Mouse (Mus musculus) midbrain, postnatal 0 days (tissue): Measurements from ENCODE around the gene Rnf182. TPM values are rescaled to one million over a fixed set of nuclear protein-coding genes. Genes with fewer than 3 reads are reported as not detected.

Experiments used
- ATAC-seq: fragments of 200-750 bp; cut with Nextera tagmentation; 2 replicates; pipeline ENCODE4 v1.8.0; 2017; ENCODE audit warnings: moderate number of reproducible peaks, mild to moderate bottlenecking, moderate TSS enrichment, moderate library complexity; ENCODE audit not compliant: low FRiP score
- DNase-seq: peaks from one replicate; pipeline ENCODE4 v3.0.0-alpha.2; 2015; ENCODE audit warnings: low spot score
- H3K27ac ChIP-seq: fragments of 300-500 bp; sonication (generic); 2 replicates; pipeline ENCODE4 v1.5.1; 2014; ENCODE audit warnings: low read depth, mild to moderate bottlenecking, low read length, mixed read lengths
- H3K27me3 ChIP-seq: fragments of 300-500 bp; sonication (generic); 2 replicates; pipeline ENCODE4 v1.6.1; 2014; ENCODE audit warnings: low read length, control low read depth, mixed read lengths; ENCODE audit not compliant: insufficient read depth
- H3K36me3 ChIP-seq: fragments of 300-500 bp; sonication (generic); 2 replicates; pipeline ENCODE4 v1.6.1; 2014; ENCODE audit warnings: low read length, control low read depth, mixed read lengths; ENCODE audit not compliant: insufficient read depth
- H3K4me1 ChIP-seq: fragments of 300-500 bp; sonication (generic); 2 replicates; pipeline ENCODE4 v1.6.1; 2014; ENCODE audit warnings: mild to moderate bottlenecking, control low read depth, antibody characterized with exemption, low read length, mixed read lengths; ENCODE audit not compliant: insufficient read depth
- H3K4me2 ChIP-seq: fragments of 300-500 bp; sonication (generic); 2 replicates; pipeline ENCODE4 v1.6.1; 2014; ENCODE audit warnings: low read depth, mild to moderate bottlenecking, low read length, mixed read lengths; ENCODE audit not compliant: poor library complexity, severe bottlenecking
- H3K4me3 ChIP-seq: fragments of 300-500 bp; sonication (generic); 2 replicates; pipeline ENCODE4 v1.5.1; 2014; ENCODE audit warnings: low read depth, mild to moderate bottlenecking, low read length, moderate library complexity
- H3K9ac ChIP-seq: fragments of 300-500 bp; sonication (generic); replicated peaks from 2 replicates; pipeline ENCODE4 v1.6.1; 2014; ENCODE audit warnings: mild to moderate bottlenecking, low read length, moderate library complexity, mixed read lengths; ENCODE audit not compliant: poor library complexity, severe bottlenecking
- H3K9me3 ChIP-seq: fragments of 300-500 bp; sonication (generic); 2 replicates; pipeline ENCODE4 v1.6.1; 2016; ENCODE audit warnings: low read length, control low read depth
- CTCF ChIP-seq: IDR thresholded peaks from 2 replicates; pipeline ENCODE4 v1.5.1; 2016; ENCODE audit warnings: antibody characterized with exemption, mild to moderate bottlenecking
- WGBS: fragments of 180-500 bp; shearing (Covaris S2); extraction: QIAGEN DNeasy Blood & Tissue Kit; methylation state at CpG from one replicate; pipeline ENCODE4 v1.1.7; 2014; 5-methylcytosine and 5-hydroxymethylcytosine counted together
- polyA plus RNA-seq: library from polyadenylated mRNA; unstranded; fragments of >200 nt; fragmentation: Nextera tagmentation; extraction: Ambion mirVana; gene quantifications from 2 replicates; pipeline ENCODE4 v1.2.1, GENCODE M21; 2015
- total RNA-seq: library from RNA; depleted of rRNA; stranded (reverse); fragments of >200 nt; gene quantifications from 2 replicates; pipeline ENCODE4 v1.2.3, GENCODE M21; 2014

Rnf182 gene
- total and polyA plus RNA-seq, 2 experiments from 2014 or later = 6.0 to 25.5 TPM

DNA sequence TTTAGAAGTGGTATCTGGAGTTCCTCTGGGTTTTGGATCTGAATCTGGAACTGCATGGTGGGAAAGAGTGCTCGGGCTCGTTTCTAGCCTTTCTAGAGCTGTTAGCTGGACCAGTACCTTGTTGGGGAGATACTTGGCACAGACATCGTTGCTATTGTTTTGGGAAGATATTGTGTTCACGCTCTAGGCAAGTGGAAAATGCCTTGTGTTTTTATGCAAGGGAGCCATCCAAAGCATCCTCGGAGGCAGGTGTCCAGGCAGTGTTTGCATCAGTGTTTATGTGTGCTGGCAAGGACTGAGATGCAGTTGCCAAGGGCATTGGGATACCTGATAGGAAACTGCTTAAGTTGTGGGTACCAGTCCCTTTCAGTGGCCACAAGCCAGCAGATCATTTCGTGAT, 1.0 kb downstream of the Rnf182 start:
- no peak for DNase-seq
- Histone ChIP-seq H3K4me3 (peak overlapping the region; percentile 82), H3K4me1 (peaks cover 7% of the 10 kb centered on the region; the same call in 1 of the 2 replicates), H3K4me2 (peak overlapping the region; percentile 78), H3K27me3 (no peaks in the 10 kb centered on the region), H3K9ac (peak overlapping the region; percentile 89), H3K27ac (peak overlapping the region; percentile 73; the same call in 1 of the 2 replicates), H3K36me3 (no peaks in the 10 kb centered on the region), H3K9me3 (no peaks in the 10 kb centered on the region)
- TF ChIP-seq CTCF = no peak
- WGBS = 10% methylated on average over 6 of the region's 6 CpGs
- ATAC-seq = no peak

DNA sequence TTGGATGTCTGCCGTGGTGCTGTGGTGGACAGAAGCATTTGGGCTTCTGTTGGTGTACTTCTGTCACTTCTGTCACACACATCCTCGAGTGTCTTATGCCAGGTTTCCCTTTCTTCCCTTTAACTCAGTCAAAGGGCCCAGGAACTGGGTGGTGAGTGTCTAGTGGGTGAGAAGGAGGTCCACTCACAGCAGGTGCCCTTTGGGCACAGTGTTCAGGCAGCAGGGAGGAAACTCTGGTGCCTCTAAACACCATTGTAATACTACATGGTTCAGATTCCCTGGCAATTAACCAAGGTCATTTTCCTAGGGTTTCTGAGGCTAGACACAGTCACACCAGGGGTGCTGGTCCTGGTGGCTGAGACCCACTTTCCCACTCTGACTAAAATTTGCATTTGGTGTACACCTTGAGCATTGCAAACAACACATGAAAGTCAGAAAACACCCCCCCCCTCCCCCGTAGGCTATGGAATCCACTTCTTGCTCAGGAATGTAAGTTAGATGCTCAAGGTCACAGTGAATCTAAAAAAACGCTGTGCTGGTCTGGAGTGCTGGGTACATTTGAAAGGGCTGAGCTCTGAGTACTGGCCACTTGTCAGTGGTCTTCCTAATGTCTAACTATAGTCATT, 4.2 kb downstream of the Rnf182 start:
- no peak overlapping the region for H3K9ac ChIP-seq
- 66% methylated on average over 4 of the region's 4 CpGs for WGBS
- TF ChIP-seq CTCF = no peak
- H3K4me3 ChIP-seq = no peak overlapping the region
- no peaks in the 10 kb centered on the region for H3K9me3 ChIP-seq
- H3K4me1 ChIP-seq = peaks cover 7% of the 10 kb centered on the region; the same call in 1 of the 2 replicates
- H3K27me3 ChIP-seq = no peaks in the 10 kb centered on the region
- no peak overlapping the region for H3K4me2 ChIP-seq
- H3K27ac ChIP-seq = no peak overlapping the region
- no peaks in the 10 kb centered on the region for H3K36me3 ChIP-seq
- DNase-seq (no peak), ATAC-seq (no peak)

DNA sequence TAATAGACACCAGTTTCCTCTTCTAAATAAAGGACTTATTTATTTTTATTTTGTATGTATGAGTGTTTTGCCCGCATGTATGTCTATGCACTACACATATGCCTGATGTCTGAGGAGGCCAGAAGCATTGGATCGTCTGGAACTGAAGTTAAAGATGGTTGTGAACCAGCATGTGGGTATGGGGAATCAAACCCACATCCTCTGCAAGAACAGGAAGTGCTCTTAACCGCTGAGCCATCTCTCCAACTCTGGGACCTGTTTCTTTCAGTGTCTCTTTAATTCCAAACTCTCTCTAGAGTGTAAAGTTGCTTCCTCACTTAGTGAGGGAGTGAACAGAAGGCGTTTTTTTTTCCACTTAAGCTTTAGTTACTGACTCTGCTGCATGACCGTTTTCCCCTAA, 12.4 kb downstream of the Rnf182 start:
- no peaks in the 10 kb centered on the region for H3K36me3 ChIP-seq
- 90% methylated on average over 5 of the region's 5 CpGs for WGBS
- no peak overlapping the region for H3K4me2 ChIP-seq
- TF ChIP-seq CTCF = no peak
- H3K4me3 ChIP-seq = no peak overlapping the region
- H3K9ac ChIP-seq = no peak overlapping the region
- no peak overlapping the region for H3K27ac ChIP-seq
- no peaks in the 10 kb centered on the region for H3K4me1 ChIP-seq
- ATAC-seq (no peak), DNase-seq (no peak)
- H3K9me3 ChIP-seq = no peaks in the 10 kb centered on the region
- no peaks in the 10 kb centered on the region for H3K27me3 ChIP-seq

DNA sequence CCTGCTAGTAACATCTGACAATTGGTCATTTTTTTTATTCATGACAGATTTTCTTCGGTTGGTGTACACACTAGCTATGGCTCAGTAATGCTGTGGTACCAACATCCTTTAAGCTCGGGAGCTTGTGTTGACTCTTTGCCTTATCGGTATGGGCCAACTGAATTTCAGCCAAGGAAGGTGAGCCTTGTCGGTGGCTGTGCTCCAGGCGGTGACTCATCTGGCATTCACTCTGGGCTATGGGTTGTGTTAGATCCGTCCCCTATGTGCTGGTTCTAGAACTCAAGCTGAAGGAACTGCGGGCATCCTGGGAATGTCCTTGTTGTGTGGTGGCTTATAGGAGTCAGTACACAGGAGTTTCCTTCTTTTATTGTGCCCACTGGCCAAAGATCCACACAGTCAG, 14.3 kb downstream of the Rnf182 start:
- WGBS = 94% methylated on average over 7 of the region's 7 CpGs
- DNase-seq = no peak

DNA sequence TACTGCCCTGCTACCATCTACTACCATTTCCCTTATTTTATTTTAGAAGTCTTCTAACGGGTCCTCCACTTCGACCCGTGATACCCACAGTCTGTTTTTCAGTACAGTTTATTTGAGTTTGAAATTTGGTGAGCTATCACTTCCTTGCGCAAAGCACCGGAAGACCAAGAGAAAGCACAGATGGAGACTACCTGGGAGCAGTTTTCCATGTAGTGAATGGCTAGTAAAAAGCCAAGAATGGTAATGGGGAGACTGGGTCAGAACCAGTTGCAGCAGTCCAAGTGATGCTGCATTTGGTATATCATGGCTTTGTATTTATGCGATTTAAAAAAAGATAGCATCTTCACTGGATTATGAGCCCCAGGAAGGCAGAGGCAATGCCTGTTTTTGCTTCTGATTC, 15.8 kb downstream of the Rnf182 start:
- Histone ChIP-seq H3K9ac (no peak overlapping the region), H3K27me3 (no peaks in the 10 kb centered on the region), H3K4me3 (no peak overlapping the region), H3K4me1 (no peaks in the 10 kb centered on the region), H3K4me2 (no peak overlapping the region), H3K36me3 (no peaks in the 10 kb centered on the region), H3K9me3 (no peaks in the 10 kb centered on the region), H3K27ac (no peak overlapping the region)
- DNase-seq = no peak
- 97% methylated on average over 6 of the region's 6 CpGs for WGBS
- no peak for ATAC-seq
- no peak for TF ChIP-seq CTCF

More for the DNA sequence above, 14.3 kb downstream of the Rnf182 start:
- Histone ChIP-seq H3K9ac (no peak overlapping the region), H3K36me3 (no peaks in the 10 kb centered on the region), H3K27ac (no peak overlapping the region), H3K4me3 (no peak overlapping the region), H3K4me1 (no peaks in the 10 kb centered on the region), H3K27me3 (no peaks in the 10 kb centered on the region), H3K4me2 (no peak overlapping the region), H3K9me3 (no peaks in the 10 kb centered on the region)
- no peak for ATAC-seq
- no peak for TF ChIP-seq CTCF

DNA sequence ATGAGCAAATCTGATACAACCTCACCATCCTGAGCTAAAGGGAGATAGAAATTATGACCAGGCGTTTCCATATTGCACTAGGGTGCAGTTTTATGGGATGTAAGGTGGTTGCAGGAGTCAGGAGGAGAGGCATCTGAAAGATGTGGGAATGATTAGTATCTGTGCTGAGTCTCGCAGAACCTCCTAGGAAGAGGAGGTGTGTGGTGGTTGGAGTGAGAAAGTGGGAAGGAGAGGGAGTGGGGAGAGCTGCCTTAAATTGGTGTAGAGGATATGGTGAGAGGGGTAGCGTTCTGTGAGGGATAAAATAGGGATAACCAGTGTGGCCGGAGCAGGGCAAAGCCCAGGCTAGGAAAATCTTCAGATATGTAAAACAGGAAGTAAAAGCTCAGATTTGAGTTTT, 17.5 kb downstream of the Rnf182 start:
- Histone ChIP-seq H3K36me3 (no peaks in the 10 kb centered on the region), H3K9me3 (no peaks in the 10 kb centered on the region), H3K27me3 (no peaks in the 10 kb centered on the region), H3K4me3 (no peak overlapping the region), H3K27ac (no peak overlapping the region), H3K9ac (no peak overlapping the region), H3K4me1 (no peaks in the 10 kb centered on the region), H3K4me2 (no peak overlapping the region)
- no peak for TF ChIP-seq CTCF
- no peak for DNase-seq
- ATAC-seq = no peak
- WGBS = 88% methylated on average over 4 of the region's 4 CpGs
